Mouse (Mus musculus) skeletal muscle tissue, postnatal 0 days (tissue): Measurements from ENCODE around the gene Mphosph9. TPM values are rescaled to one million over a fixed set of nuclear protein-coding genes. Genes with fewer than 3 reads are reported as not detected.

ENCODE experiments used
- polyA plus RNA-seq: library from polyadenylated mRNA; unstranded; fragments of >200 nt; fragmentation: Nextera tagmentation; extraction: Ambion mirVana; gene quantifications from 2 replicates; pipeline ENCODE4 v1.2.1, GENCODE M21; 2015

Mphosph9 gene
- 3.2 and 3.8 TPM in 2 replicates for polyA plus RNA-seq

DNA sequence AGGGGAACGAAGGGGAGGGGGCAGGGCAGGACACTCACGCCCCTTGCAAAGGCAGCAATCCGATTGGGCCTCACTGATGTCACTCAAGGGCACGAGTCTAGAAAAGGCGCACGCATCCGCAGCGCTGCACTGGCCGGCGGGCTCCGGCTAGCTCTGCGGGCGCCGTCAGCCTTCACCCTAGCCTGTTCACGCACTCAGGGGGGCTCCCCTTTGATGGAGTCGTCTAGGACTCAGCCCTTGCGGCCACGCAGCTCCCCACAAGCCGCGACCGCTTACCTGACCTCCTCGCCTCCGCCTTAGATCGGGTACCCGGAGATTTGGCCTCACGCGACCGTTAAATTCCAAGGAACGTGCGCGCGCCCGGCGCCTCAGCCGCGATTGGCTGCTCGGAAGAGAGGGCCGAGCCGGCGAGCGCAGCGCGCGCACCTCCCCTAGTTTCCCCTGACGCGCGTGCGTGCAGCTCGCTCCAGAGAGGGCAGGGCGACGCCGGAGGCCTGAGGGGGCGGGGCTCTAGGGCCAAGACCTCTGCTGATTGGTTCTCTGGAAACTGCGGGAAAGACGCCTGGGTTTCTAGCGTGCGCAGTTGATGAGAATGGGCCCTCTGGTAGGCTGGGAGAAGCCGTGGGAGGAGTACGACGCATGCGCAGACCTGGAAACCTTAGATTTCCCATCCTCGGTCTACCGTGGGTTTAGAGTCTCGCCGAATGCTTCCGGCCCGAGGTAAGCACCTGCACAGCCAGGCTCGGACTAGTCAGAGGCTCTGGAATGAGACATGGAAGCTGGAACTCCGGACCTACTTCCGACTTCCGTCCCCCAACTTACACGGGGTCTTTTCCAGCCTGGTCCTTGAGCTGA lies at the start of gene Mphosph9, which contains the start of gene 2810006K23Rik:
Gene Mphosph9, minus strand, starts transcription at position 463 of the 855 bp plus-strand sequence.
Gene 2810006K23Rik, plus strand, starts transcription at position 580 of the 855 bp plus-strand sequence.

DNA sequence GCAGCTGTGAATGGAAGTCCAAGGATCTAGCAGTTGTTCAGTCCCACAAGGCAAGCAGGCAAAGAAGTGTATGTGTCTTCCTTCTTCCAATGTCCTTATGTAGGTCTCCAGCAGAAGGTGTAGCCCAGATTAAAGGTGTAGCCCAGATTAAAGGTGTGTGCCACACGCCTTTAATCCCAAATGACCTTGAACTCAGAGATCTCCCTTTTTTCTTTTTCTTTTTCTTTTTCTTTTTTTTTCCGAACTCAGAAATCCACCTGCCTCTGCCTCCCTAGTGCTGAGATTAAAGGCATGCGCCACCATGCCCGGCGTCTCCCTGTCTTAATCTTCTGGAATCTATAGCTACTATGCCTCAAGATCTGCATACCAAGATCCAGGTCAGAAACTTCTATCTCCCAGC lies 35.2 kb upstream of the Mphosph9 start, which contains the start of gene Cdk2ap1:
Gene Cdk2ap1, minus strand, starts transcription at position 101 of the 400 bp plus-strand sequence.

DNA sequence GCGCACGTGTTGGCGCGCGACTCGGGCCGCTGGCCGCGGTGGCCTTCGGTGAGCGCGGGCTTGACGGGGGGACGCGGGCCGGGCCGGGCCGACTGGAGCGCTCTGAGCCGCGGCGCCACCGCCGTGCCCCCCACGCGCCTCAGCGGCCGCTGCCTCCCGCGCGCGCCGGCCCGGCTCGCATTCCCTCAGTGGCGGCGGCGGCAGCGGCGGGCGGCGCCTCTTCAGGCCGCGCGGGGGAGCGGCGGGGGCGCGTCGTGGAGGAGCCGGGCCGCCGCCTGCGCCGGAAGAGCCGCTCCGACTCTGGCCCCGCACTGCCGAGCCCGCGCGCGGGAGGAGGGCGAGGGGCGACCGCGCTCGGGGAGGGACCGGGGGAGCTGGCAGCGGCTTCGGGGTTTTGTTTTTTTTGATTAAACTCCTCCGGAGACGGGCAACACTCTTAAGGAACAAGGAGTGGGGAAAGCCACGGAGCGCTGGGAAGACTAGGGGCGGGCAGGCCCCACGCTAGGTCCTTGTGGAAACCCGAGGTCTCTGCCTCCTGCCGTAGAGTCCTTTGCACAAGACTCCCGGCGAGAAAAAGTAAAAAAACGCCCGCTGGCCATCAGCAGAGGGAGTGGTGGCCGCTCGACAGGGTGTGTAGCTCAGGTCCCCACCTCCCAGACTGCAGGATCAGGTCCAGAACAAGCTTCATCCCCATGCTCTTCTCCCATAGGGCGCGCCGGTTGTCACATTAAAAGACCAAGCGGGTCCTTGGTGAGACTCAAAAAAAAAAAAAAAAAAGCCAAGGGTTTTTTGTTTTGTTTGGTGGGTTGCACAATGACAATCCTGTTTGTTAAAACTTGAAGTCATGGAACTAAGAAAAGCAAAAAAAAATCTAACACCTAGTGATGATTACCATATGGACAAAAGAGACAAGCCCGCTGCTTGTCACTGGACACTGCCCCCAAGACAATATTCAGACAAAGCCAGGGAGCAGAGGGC lies 77.9 kb downstream of the Mphosph9 start, which contains the start of gene Pitpnm2:
Gene Pitpnm2, minus strand, starts transcription at position 147 of the 978 bp plus-strand sequence.

Other genes starting within 250 kb of the Mphosph9 start
- 2.9 and 3.6 TPM in 2 replicates for gene Abcb9, start 232.2 kb downstream of the Mphosph9 start, polyA plus RNA-seq
- gene Ogfod2, start 215.7 kb downstream of the Mphosph9 start, polyA plus RNA-seq: 11.4 and 13.7 TPM in 2 replicates
- gene Arl6ip4, start 211.9 kb downstream of the Mphosph9 start, polyA plus RNA-seq: 80.7 and 91.8 TPM in 2 replicates
- gene Pitpnm2, start 78.2 kb downstream of the Mphosph9 start, polyA plus RNA-seq: 2.0 and 2.3 TPM in 2 replicates
- 7.6 and 8.5 TPM in 2 replicates for gene 2810006K23Rik, start 117 bp upstream of the Mphosph9 start, polyA plus RNA-seq
- gene Cdk2ap1, start 35.1 kb upstream of the Mphosph9 start, polyA plus RNA-seq: 61.2 and 82.7 TPM in 2 replicates
- gene Sbno1, start 98.0 kb upstream of the Mphosph9 start, polyA plus RNA-seq: 35.2 and 36.9 TPM in 2 replicates
- gene Kmt5a, start 112.0 kb upstream of the Mphosph9 start, polyA plus RNA-seq: 18.0 and 26.4 TPM in 2 replicates
- 14.4 and 23.1 TPM in 2 replicates for gene Rilpl2, start 150.4 kb upstream of the Mphosph9 start, polyA plus RNA-seq
- 13.4 and 15.0 TPM in 2 replicates for gene Snrnp35, start 155.2 kb upstream of the Mphosph9 start, polyA plus RNA-seq
- gene Rilpl1, start 203.4 kb upstream of the Mphosph9 start, polyA plus RNA-seq: 69.3 and 90.5 TPM in 2 replicates
- 349 and 403 TPM in 2 replicates for gene Tmed2, start 212.7 kb upstream of the Mphosph9 start, polyA plus RNA-seq
- gene Ddx55, start 224.9 kb upstream of the Mphosph9 start, polyA plus RNA-seq: 4.3 and 5.4 TPM in 2 replicates